Mouse (Mus musculus): Measurements from ENCODE around the gene Emd. TPM values are rescaled to one million over a fixed set of nuclear protein-coding genes. Genes with fewer than 3 reads are reported as not detected.

Emd gene
- polyA plus RNA-seq, 1 experiment from 2014 or later, result 12.8 TPM

DNA sequence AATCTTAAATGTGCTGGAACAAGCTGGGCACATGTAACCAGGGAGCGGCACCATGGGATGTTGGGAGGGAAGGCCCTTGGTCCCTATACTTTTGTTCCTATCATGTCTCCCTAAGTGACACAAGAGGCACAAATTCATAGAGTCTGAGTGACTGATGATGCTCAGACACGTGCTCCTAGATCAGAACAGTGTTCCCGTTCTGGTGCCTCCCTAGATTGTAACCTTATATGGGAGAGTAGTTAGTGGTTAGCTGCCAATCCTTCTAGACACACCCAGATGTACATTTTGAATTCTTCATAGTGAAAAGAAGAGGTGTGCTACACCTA is 15.2 kb downstream of the Emd start:
- Histone ChIP-seq H3K9ac (ENCODE audit: low read depth, low read length) (peak overlapping the region; percentile 47; the same call in 1 of the 2 replicates), H3K4me3 (ENCODE audit: low read depth, low read length) (peak overlapping the region; percentile 50), H3K9me3 (replicated peaks; ENCODE audit: control insufficient read depth, low read length, poor library complexity, severe bottlenecking) (no peaks in the 10 kb centered on the region), H3K4me2 (ENCODE audit: low read length) (peak overlapping the region; percentile 54), H3K27ac (ENCODE audit: low read length) (peak overlapping the region; percentile 96), H3K27me3 (ENCODE audit: control insufficient read depth, insufficient read depth, low read depth, low read length) (no peaks in the 10 kb centered on the region), H3K36me3 (ENCODE audit: control insufficient read depth, insufficient read depth, low read length) (0 out of 2 replicates have a peak, but pooled peaks cover 3% of the 10 kb centered on the region), H3K4me1 (ENCODE audit: control insufficient read depth, insufficient read depth, low read length) (peaks cover 7% of the 10 kb centered on the region)
- WGBS, result 33% methylated on average over 3 of the region's 3 CpGs
- ATAC-seq, result peak; percentile 54

DNA sequence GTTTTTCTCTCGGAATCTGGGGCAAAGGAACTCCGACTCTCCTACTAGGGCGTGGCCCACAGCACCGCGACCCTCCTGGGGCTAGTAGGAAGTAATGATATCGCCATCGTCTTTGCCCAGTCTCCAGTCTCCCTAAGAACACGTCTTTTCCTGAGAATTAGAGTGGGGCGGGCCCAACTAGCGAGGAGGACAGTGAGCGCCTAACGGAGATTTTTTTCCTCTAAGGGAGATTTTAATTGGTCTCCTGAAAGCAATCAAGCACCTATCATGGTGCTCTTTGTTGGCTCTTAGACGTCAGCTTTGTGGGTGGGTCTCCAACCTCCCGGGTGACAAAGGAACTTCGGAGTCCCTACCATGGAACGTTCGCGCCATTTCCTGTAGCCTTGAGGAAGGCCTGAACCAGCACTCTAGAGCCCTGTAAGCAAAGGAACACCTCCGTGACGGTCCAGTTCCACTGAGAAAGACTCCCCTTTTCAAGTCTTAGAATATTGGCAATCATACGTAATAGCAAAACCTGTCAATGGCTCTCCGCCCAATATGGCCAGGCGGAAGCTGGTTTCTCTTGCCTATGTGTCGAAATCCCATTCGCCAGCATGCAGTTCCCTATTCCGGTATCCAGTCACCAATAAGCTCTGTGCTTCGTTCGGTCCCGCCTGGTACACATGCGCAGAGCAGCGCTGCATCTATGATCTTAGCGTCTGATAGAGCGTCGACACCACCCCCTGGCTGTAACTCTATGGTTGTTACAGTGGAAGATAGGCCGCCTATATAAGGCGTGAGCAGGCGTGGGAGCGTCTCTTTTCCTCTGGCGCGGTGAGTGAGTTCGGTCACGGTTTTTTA is 15.8 kb downstream of the Emd start, which contains the start of gene Rpl10:
Rpl10 (plus strand) TSS at position 751 of the 840 bp plus-strand sequence.
- peak within 1 kb of the TSS; percentile 96 for H3K27ac ChIP-seq (ENCODE audit: low read length)
- ATAC-seq, result peak; percentile 96
- peak within 1 kb of the TSS; percentile 50 for H3K4me3 ChIP-seq (ENCODE audit: low read depth, low read length)
- H3K4me1 ChIP-seq (ENCODE audit: control insufficient read depth, insufficient read depth, low read length), result peaks cover 7% of the 10 kb centered on the region
- H3K27me3 ChIP-seq (ENCODE audit: control insufficient read depth, insufficient read depth, low read depth, low read length), result no peaks in the 10 kb centered on the region
- peak within 1 kb of the TSS; percentile 69 for H3K9ac ChIP-seq (ENCODE audit: low read depth, low read length)
- H3K36me3 ChIP-seq (ENCODE audit: control insufficient read depth, insufficient read depth, low read length), result 0 out of 2 replicates have a peak, but pooled peaks cover 3% of the 10 kb centered on the region
- peak within 1 kb of the TSS; percentile 59 for H3K4me2 ChIP-seq (ENCODE audit: low read length)
- 16% methylated on average over 41 of the region's 42 CpGs for WGBS
- no peaks in the 10 kb centered on the region for H3K9me3 ChIP-seq (replicated peaks; ENCODE audit: control insufficient read depth, low read length, poor library complexity, severe bottlenecking)

- H3K27ac ChIP-seq (ENCODE audit: low read length), result peak overlapping the region; percentile 25
- H3K9ac ChIP-seq (ENCODE audit: low read depth, low read length), result peak overlapping the region; percentile 69
- peak overlapping the region; percentile 50 for H3K4me3 ChIP-seq (ENCODE audit: low read depth, low read length)
- H3K9me3 ChIP-seq (replicated peaks; ENCODE audit: control insufficient read depth, low read length, poor library complexity, severe bottlenecking), result no peaks in the 10 kb centered on the region
- peak overlapping the region; percentile 59 for H3K4me2 ChIP-seq (ENCODE audit: low read length)
- 0 out of 2 replicates have a peak, but pooled peaks cover 3% of the 10 kb centered on the region for H3K36me3 ChIP-seq (ENCODE audit: control insufficient read depth, insufficient read depth, low read length)
- H3K4me1 ChIP-seq (ENCODE audit: control insufficient read depth, insufficient read depth, low read length), result peaks cover 7% of the 10 kb centered on the region
- no peak for ATAC-seq
- whole genome bisulfite sequencing, result 20% methylated on average over 27 of the region's 27 CpGs
- H3K27me3 ChIP-seq (ENCODE audit: control insufficient read depth, insufficient read depth, low read depth, low read length), result no peaks in the 10 kb centered on the region
Measured at GRCm38 (mm10) chrX:74270902-74271551, 16.5 kb downstream of the Emd start.

GRCm38 (mm10) chrX:74273422-74274322 is 19.2 kb downstream of the Emd start:
- no peak for ATAC-seq
- no peak overlapping the region for H3K27ac ChIP-seq (ENCODE audit: low read length)
- 25% methylated on average over 10 of the region's 10 CpGs for WGBS

GRCm38 (mm10) chrX:74277916-74278315 is 23.4 kb downstream of the Emd start:
- 75% methylated on average over 8 of the region's 8 CpGs for WGBS
- Histone ChIP-seq H3K36me3 (ENCODE audit: control insufficient read depth, insufficient read depth, low read length) (0 out of 2 replicates have a peak, but pooled peaks cover 3% of the 10 kb centered on the region), H3K27me3 (ENCODE audit: control insufficient read depth, insufficient read depth, low read depth, low read length) (no peaks in the 10 kb centered on the region), H3K4me1 (ENCODE audit: control insufficient read depth, insufficient read depth, low read length) (peaks cover 4% of the 10 kb centered on the region; the same call in 1 of the 2 replicates), H3K4me2 (ENCODE audit: low read length) (no peak overlapping the region), H3K9ac (ENCODE audit: low read depth, low read length) (no peak overlapping the region), H3K4me3 (ENCODE audit: low read depth, low read length) (no peak overlapping the region), H3K27ac (ENCODE audit: low read length) (no peak overlapping the region), H3K9me3 (replicated peaks; ENCODE audit: control insufficient read depth, low read length, poor library complexity, severe bottlenecking) (no peaks in the 10 kb centered on the region)
- ATAC-seq, result no peak

More at GRCm38 (mm10) chrX:74273422-74274322, 19.2 kb downstream of the Emd start:
- Histone ChIP-seq H3K9ac (ENCODE audit: low read depth, low read length) (no peak overlapping the region), H3K9me3 (replicated peaks; ENCODE audit: control insufficient read depth, low read length, poor library complexity, severe bottlenecking) (no peaks in the 10 kb centered on the region), H3K4me3 (ENCODE audit: low read depth, low read length) (no peak overlapping the region), H3K36me3 (ENCODE audit: control insufficient read depth, insufficient read depth, low read length) (0 out of 2 replicates have a peak, but pooled peaks cover 3% of the 10 kb centered on the region), H3K4me2 (ENCODE audit: low read length) (no peak overlapping the region), H3K4me1 (ENCODE audit: control insufficient read depth, insufficient read depth, low read length) (peaks cover 7% of the 10 kb centered on the region), H3K27me3 (ENCODE audit: control insufficient read depth, insufficient read depth, low read depth, low read length) (no peaks in the 10 kb centered on the region)

DNA sequence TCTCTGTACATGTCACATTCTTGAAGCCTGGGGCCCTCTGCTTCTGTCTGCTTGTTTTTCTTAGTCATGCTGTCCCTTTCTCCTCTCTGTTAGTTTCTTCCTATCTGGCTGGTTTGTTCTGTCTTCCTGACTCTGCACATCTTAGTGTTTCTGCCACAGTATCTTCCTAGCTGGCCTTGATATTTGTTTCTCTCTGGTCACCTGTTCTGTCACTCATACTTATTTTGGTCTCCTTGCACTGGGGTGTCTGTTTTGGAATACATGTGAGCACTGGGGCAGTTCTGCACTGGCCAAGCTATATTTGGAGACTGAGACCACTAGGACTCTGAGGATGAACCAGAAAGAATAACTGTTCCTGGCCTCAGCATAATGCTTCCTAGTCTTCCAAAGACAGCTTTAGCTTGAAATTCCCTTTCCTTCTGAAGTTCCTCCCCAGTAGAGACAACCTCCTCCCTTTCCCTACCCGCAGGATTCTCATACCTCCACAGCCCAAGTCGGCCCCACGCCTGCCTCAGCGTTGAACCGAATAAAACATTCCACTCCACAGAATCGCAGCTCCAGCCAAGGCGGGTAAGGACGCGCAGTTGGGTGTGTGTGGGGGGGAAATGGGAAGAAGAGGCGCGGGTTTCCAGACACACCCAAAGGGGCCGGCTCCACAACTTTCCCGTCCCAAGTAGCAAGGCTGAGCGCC is 26.7 kb downstream of the Emd start:
- no peak for ATAC-seq

GRCm38 (mm10) chrX:74281732-74282394 is 27.4 kb downstream of the Emd start, which contains the start of the genes Taz and Dnase1l1:
Gene Taz (plus strand): TSS chrX:74281912.
Gene Dnase1l1 (minus strand): TSS chrX:74282337.
- Histone ChIP-seq H3K36me3 (ENCODE audit: control insufficient read depth, insufficient read depth, low read length) (no peaks in the 10 kb centered on the region), H3K27me3 (ENCODE audit: control insufficient read depth, insufficient read depth, low read depth, low read length) (no peaks in the 10 kb centered on the region), H3K4me2 (ENCODE audit: low read length) (peak within 1 kb of the TSS; percentile 76), H3K4me3 (ENCODE audit: low read depth, low read length) (peak within 1 kb of the TSS; percentile 58), H3K9ac (ENCODE audit: low read depth, low read length) (peak within 1 kb of the TSS; percentile 80), H3K27ac (ENCODE audit: low read length) (peak within 1 kb of the TSS; percentile 82), H3K4me1 (ENCODE audit: control insufficient read depth, insufficient read depth, low read length) (peaks cover 13% of the 10 kb centered on the region), H3K9me3 (replicated peaks; ENCODE audit: control insufficient read depth, low read length, poor library complexity, severe bottlenecking) (no peaks in the 10 kb centered on the region)
- WGBS, result 22% methylated on average over 16 of the region's 16 CpGs
- ATAC-seq, result peak; percentile 63

More for the DNA sequence above, 26.7 kb downstream of the Emd start:
- peak overlapping the region; percentile 58 for H3K4me3 ChIP-seq (ENCODE audit: low read depth, low read length)
- H3K9me3 ChIP-seq (replicated peaks; ENCODE audit: control insufficient read depth, low read length, poor library complexity, severe bottlenecking), result no peaks in the 10 kb centered on the region
- H3K9ac ChIP-seq (ENCODE audit: low read depth, low read length), result peak overlapping the region; percentile 80
- peaks cover 13% of the 10 kb centered on the region for H3K4me1 ChIP-seq (ENCODE audit: control insufficient read depth, insufficient read depth, low read length)
- no peaks in the 10 kb centered on the region for H3K36me3 ChIP-seq (ENCODE audit: control insufficient read depth, insufficient read depth, low read length)
- H3K27me3 ChIP-seq (ENCODE audit: control insufficient read depth, insufficient read depth, low read depth, low read length), result no peaks in the 10 kb centered on the region
- peak overlapping the region; percentile 76 for H3K4me2 ChIP-seq (ENCODE audit: low read length)
- 9% methylated on average over 14 of the region's 14 CpGs for WGBS
- H3K27ac ChIP-seq (ENCODE audit: low read length), result peak overlapping the region; percentile 82
